Mouse (Mus musculus) left cerebral cortex, postnatal 4 days (tissue): ENCODE measurements at regions not wholly inside any gene's neighbourhood (a gene's known extent, or its start where the extent isn't known, plus 50 kb on each side); places are given as distances from the start of the nearest gene placed in this dataset.
A peak's percentile ranks its signal among the peaks of the same experiment; 100 is the strongest.

Experiments
- DNase-seq: peaks from one replicate; pipeline ENCODE4 v3.0.0-alpha.2; 2022
- intact Hi-C: fragments of 180-260 bp; cut with DNase I; formaldehyde crosslinking; loops from one replicate; pipeline ENCODE4 v1.15.1; 2025

DNA sequence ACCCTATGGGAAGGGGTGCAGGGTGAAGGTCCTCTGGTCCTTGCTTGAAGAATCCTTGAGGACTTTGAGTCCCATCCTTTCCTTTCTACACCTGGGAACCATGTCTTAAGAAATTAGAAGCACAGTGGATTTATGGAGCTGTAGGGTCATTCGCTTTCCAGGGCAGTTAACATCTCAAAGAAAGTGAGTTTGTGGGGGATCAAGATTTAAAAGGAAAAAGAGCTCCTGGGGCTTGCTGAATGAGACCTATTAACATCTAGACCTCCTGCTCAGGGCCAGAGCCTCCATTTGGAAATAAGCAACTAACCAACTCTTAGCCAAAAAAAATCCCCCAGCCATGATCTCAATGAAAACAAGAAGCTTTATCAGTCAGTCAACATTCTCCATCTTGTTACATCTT lies 148.0 kb upstream of the Ofcc1 start:
- intact Hi-C loops, result no loop called here
- DNase-seq, result no peak

DNA sequence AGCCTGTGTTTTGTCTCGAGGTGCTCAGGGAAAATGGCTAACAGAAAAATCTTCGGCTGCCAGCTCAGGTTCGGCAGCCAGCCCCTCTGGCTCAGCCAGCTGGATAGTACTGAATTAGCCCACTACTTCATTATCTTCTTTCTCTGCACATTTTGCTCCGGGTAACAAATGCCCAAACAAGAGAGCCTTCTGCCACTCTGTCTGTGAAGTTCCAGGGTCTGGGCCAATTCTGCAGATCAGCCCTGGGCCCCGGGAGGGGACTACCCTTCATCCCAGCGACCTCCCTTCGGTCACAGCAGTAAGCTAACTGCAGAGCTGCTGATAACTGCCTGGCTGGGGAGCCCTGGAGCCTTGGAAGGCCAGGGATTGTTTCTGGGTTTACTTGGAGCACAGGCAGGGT lies 119.6 kb upstream of the Ofcc1 start:
- DNase-seq, result peak; percentile 55
- intact Hi-C loops, result no loop called here

DNA sequence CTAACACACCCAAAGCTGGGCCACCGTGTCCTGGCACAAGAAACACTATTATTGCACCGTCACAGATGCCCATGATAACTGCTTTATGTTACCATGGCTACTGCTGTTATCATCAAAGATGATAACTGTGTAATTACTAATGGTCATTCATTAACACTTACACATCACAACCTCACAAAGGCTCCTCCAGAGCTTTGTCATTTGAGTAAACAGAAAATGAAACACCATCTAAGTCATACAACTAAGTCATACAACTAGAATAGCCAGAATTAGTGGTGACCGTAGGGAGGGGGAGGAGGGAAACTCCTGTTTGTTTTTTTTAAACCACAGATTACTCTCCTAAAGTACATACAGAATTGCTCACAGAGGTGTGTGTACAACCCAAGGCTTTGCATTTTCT lies 111.4 kb upstream of the Ofcc1 start:
- intact Hi-C loops, result no loop called here
- DNase-seq, result no peak

GRCm38 (mm10) chr13:40469162-40469561 lies 107.9 kb upstream of the Ofcc1 start:
- intact Hi-C loops, result no loop called here

DNA sequence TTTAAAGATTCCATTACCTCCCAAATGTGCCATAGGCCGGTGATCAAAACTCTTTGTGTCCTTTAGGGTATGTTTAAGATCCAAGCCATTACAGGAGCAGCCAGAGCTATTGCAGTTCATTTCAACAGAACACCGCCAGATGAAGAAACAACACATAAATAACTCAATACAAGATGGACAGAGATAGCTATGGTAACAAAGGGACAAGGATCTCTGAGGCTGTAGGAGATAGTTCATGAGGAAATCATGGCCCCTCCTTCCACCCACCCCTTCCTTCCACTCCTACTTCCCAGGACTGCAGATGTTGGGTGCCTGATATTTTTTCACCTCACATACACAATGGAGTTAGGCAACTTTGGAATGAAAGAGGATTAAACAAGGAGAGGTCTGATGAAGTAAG lies 92.1 kb upstream of the Ofcc1 start:
- DNase-seq, result no peak
- intact Hi-C loops, result no loop called here

More at GRCm38 (mm10) chr13:40469162-40469561, 107.9 kb upstream of the Ofcc1 start:
- no peak for DNase-seq

DNA sequence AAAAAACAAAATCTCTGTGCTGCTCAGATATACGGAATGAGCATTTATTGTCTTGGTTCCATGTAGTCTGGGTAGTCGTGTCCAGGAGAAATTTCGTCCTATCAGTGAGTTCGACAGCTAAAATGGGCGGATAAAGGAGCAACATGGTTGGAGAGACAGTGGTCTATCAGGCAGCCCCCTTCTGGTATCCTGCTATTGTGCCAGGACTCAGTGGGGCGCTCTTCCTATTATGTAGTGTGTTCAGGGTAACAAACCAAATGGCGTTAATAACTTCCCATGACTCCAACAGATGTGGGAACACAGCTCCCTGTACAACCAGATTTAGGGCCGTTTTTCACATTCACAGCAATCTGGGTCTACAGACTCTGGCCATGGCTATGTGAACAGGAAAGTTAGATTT lies 68.6 kb upstream of the Ofcc1 start:
- peak; percentile 57 for DNase-seq
- intact Hi-C loops, result no loop called here

GRCm38 (mm10) chr13:40423051-40423450 lies 61.8 kb upstream of the Ofcc1 start:
- intact Hi-C loops, result no loop called here
- DNase-seq, result no peak

- no peak for DNase-seq
- intact Hi-C loops, result no loop called here
These were observed 56.6 kb upstream of the Ofcc1 start for GRCm38 (mm10) chr13:40417856-40418255.

DNA sequence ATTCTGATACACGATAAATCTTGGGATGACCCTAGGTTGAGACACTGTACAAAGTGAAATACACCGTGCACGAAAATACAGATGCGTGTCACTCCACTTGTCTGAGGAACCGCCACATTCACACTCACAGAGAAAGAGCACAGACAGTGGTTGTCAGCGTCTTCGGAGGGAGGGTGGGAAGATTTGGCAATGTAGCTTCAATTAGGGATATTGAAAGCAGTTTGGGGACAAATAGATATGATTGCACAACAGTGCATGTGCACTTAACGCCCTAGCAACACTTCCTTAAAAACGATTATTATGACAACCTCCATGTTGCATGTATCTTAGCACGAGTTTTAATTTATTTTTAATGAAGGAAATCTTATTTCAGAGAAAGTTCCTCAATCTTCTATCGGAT lies 51.8 kb upstream of the Ofcc1 start:
- no peak for DNase-seq
- intact Hi-C loops, result no loop called here
